Mouse (Mus musculus) lung, postnatal 0 days (tissue): ENCODE data around the gene Acer2. TPM values are rescaled to one million over a fixed set of nuclear protein-coding genes. Genes with fewer than 3 reads are reported as not detected.

Source experiments
- ATAC-seq: fragments of 200-750 bp; cut with Nextera tagmentation; 2 replicates; pipeline ENCODE4 v1.8.0; 2017; ENCODE audit warnings: moderate library complexity
- DNase-seq: peaks from one replicate; pipeline ENCODE4 v3.0.0-alpha.2; 2016; ENCODE audit warnings: low spot score
- H3K27ac ChIP-seq: fragments of 300-500 bp; sonication (generic); 2 replicates; pipeline ENCODE4 v1.5.1; 2014; ENCODE audit warnings: antibody characterized with exemption, mild to moderate bottlenecking, low read length, mixed read lengths
- H3K27me3 ChIP-seq: fragments of 300-500 bp; sonication (generic); replicated peaks from 2 replicates; pipeline ENCODE4 v1.6.1; 2014; ENCODE audit warnings: low read length, mixed read lengths; ENCODE audit not compliant: insufficient read depth
- H3K36me3 ChIP-seq: fragments of 300-500 bp; sonication (generic); 2 replicates; pipeline ENCODE4 v1.6.1; 2014; ENCODE audit warnings: low read length, mixed read lengths; ENCODE audit not compliant: insufficient read depth
- H3K4me1 ChIP-seq: fragments of 300-500 bp; sonication (generic); 2 replicates; pipeline ENCODE4 v1.6.1; 2014; ENCODE audit warnings: antibody characterized with exemption, low read depth, low read length, mixed read lengths; ENCODE audit not compliant: insufficient read depth
- H3K4me2 ChIP-seq: fragments of 300-500 bp; sonication (generic); replicated peaks from 2 replicates; pipeline ENCODE4 v1.6.1; 2014; ENCODE audit warnings: low read depth, mild to moderate bottlenecking, low read length, moderate library complexity, mixed read lengths
- H3K4me3 ChIP-seq: fragments of 300-500 bp; sonication (generic); 2 replicates; pipeline ENCODE4 v1.5.1; 2014; ENCODE audit warnings: low read depth, low read length
- H3K9ac ChIP-seq: fragments of 300-500 bp; sonication (generic); replicated peaks from 2 replicates; pipeline ENCODE4 v1.6.1; 2014; ENCODE audit warnings: low read depth, mild to moderate bottlenecking
- H3K9me3 ChIP-seq: fragments of 300-500 bp; sonication (generic); 2 replicates; pipeline ENCODE4 v1.6.1; 2016; ENCODE audit warnings: low read length, mixed read lengths
- CTCF ChIP-seq: IDR thresholded peaks from 2 replicates; pipeline ENCODE4 v1.5.1; 2016; ENCODE audit warnings: antibody characterized with exemption, mild to moderate bottlenecking
- EP300 ChIP-seq: IDR thresholded peaks from 2 replicates; pipeline ENCODE4 v1.6.1; 2016; ENCODE audit warnings: antibody characterized with exemption, mild to moderate bottlenecking, control low read depth
- WGBS: fragments of 180-500 bp; shearing (Covaris S2); extraction: QIAGEN DNeasy Blood & Tissue Kit; methylation state at CpG from one replicate; pipeline ENCODE4 v1.1.7; 2014; 5-methylcytosine and 5-hydroxymethylcytosine counted together
- polyA plus RNA-seq: library from polyadenylated mRNA; unstranded; fragments of >200 nt; fragmentation: Nextera tagmentation; extraction: Ambion mirVana; gene quantifications from 2 replicates; pipeline ENCODE4 v1.2.1, GENCODE M21; 2015

The Acer2 gene
- polyA plus RNA-seq, 1 experiment from 2014 or later, result 92.9 TPM

DNA sequence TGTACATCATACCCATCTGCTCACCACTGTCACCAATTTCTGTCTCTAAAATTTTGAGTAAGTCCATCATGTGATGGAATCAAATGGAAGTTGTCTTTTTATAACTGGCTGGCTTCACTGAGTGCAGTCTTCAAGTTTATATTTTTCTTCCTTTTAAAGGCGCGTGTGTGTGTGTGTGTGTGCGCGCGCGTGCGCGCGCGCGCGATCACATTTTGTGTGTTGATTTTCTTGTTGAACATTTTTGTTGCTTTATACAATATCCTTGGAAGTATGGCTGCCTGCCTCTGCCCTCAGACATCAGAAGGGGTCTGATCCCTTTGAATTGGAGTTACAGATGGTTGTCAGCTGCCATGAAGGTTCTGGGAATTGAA, 16.1 kb upstream of the Acer2 start:
- Histone ChIP-seq H3K4me2 (peak overlapping the region; percentile 78), H3K36me3 (peaks cover 4% of the 10 kb centered on the region), H3K4me3 (peak overlapping the region; percentile 94), H3K27ac (peak overlapping the region; percentile 97; the same call in 1 of the 2 replicates), H3K9ac (peak overlapping the region; percentile 99), H3K9me3 (no peaks in the 10 kb centered on the region), H3K4me1 (peaks cover 6% of the 10 kb centered on the region; the same call in 1 of the 2 replicates), H3K27me3 (no peaks in the 10 kb centered on the region)
- DNase-seq (no peak), ATAC-seq (no peak)
- TF ChIP-seq CTCF, result no peak
- no peak for TF ChIP-seq EP300
- WGBS, result 51% methylated on average over 12 of the region's 12 CpGs

- Histone ChIP-seq H3K4me3 (no peak overlapping the region), H3K9me3 (no peaks in the 10 kb centered on the region), H3K9ac (no peak overlapping the region), H3K27ac (no peak overlapping the region), H3K4me1 (no peaks in the 10 kb centered on the region), H3K36me3 (no peaks in the 10 kb centered on the region), H3K4me2 (no peak overlapping the region), H3K27me3 (no peaks in the 10 kb centered on the region)
- DNase-seq (no peak), ATAC-seq (no peak)
- 74% methylated on average over 5 of the region's 5 CpGs for WGBS
- TF ChIP-seq CTCF (no peak), EP300 (no peak)
Measured at GRCm38 (mm10) chr4:86864087-86864486, 10.1 kb upstream of the Acer2 start.

- ATAC-seq, result no peak
- no peaks in the 10 kb centered on the region for H3K4me1 ChIP-seq
Measured at GRCm38 (mm10) chr4:86871988-86872387, 2.2 kb upstream of the Acer2 start.

DNA sequence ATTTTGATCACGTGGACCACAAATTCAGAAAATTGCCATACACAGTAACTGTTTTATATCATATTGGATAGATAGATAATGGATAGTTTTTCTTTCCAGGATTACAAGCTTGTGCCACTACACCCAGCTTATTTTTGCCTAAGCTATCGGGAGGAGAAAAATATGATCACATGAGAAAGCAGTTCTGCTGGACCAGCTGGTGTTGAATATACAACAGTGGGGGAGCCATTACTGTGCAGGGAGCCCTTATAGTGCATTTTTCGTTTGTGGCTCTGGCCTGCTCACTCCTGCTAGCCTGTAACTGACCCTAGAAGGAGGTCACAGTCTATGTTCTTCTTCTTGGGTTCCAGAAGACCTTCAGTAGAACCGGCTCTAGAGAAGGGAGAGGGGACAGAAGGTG, 1.1 kb upstream of the Acer2 start:
- Histone ChIP-seq H3K9me3 (no peaks in the 10 kb centered on the region), H3K27ac (no peak overlapping the region), H3K9ac (no peak overlapping the region), H3K4me3 (no peak overlapping the region), H3K27me3 (no peaks in the 10 kb centered on the region), H3K4me2 (no peak overlapping the region), H3K36me3 (no peaks in the 10 kb centered on the region), H3K4me1 (no peaks in the 10 kb centered on the region)
- ATAC-seq (no peak), DNase-seq (no peak)
- 50% methylated on average over 4 of the region's 4 CpGs for WGBS
- TF ChIP-seq EP300 (no peak), CTCF (no peak)

More at GRCm38 (mm10) chr4:86871988-86872387, 2.2 kb upstream of the Acer2 start:
- Histone ChIP-seq H3K27me3 (no peaks in the 10 kb centered on the region), H3K9ac (no peak overlapping the region), H3K27ac (no peak overlapping the region), H3K36me3 (no peaks in the 10 kb centered on the region), H3K4me2 (no peak overlapping the region), H3K9me3 (no peaks in the 10 kb centered on the region), H3K4me3 (no peak overlapping the region)
- DNase-seq, result no peak
- no peak for TF ChIP-seq CTCF
- TF ChIP-seq EP300, result no peak

DNA sequence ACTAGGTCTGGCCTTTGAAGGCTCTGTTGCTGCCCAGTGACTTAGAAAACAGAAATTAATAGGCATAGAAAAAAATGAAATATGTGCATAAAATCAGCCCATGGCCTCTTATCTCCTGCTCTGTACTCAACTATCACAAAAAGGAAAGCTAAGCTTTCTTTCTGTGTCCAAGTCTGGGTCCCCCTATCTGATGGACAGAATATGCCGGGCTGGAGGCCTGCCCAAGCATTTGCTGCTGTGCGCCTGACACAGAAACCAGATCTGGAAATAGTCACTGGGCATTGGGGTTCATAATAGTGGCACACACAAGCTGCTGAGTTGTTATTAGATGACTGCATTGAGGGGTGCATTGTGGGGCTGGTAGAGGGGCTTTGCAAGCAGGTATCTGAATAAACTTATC, 5.3 kb downstream of the Acer2 start:
- Histone ChIP-seq H3K4me3 (no peak overlapping the region), H3K36me3 (no peaks in the 10 kb centered on the region), H3K9ac (no peak overlapping the region), H3K9me3 (no peaks in the 10 kb centered on the region), H3K27ac (no peak overlapping the region), H3K4me2 (no peak overlapping the region), H3K4me1 (no peaks in the 10 kb centered on the region; the same call in 1 of the 2 replicates), H3K27me3 (no peaks in the 10 kb centered on the region)
- no peak for ATAC-seq
- no peak for DNase-seq
- WGBS, result 89% methylated on average over 2 of the region's 2 CpGs
- no peak for TF ChIP-seq CTCF
- no peak for TF ChIP-seq EP300

DNA sequence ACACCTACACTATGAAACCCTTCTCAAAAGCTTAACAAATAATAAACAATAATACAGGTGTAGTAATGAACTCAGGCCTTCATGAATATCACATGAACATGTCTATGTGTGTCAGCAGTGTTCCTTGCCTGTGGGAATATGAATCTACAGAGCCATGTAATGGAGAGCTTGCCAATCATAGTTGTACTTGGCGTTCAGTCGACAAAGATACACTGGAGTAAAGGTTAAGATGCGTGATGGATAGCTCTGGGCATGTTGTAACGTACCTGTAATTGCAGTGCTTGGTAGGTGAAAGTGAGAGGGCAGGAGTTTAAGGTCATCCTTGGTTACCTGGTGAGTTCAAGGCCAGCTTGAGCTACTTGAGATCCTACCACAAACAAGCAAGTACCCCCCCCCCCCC, 7.0 kb downstream of the Acer2 start:
- Histone ChIP-seq H3K9ac (no peak overlapping the region), H3K27ac (no peak overlapping the region), H3K4me3 (no peak overlapping the region), H3K9me3 (no peaks in the 10 kb centered on the region), H3K27me3 (no peaks in the 10 kb centered on the region), H3K4me1 (no peaks in the 10 kb centered on the region; the same call in 1 of the 2 replicates), H3K4me2 (no peak overlapping the region), H3K36me3 (no peaks in the 10 kb centered on the region)
- 84% methylated on average over 4 of the region's 4 CpGs for WGBS
- ATAC-seq, result no peak
- TF ChIP-seq CTCF, result no peak
- TF ChIP-seq EP300, result no peak
- DNase-seq, result no peak

GRCm38 (mm10) chr4:86882413-86882812, 8.2 kb downstream of the Acer2 start:
- Histone ChIP-seq H3K9ac (no peak overlapping the region), H3K27ac (no peak overlapping the region), H3K36me3 (no peaks in the 10 kb centered on the region), H3K27me3 (no peaks in the 10 kb centered on the region), H3K4me2 (no peak overlapping the region), H3K4me1 (peaks cover 5% of the 10 kb centered on the region; the same call in 1 of the 2 replicates), H3K4me3 (no peak overlapping the region), H3K9me3 (no peaks in the 10 kb centered on the region)
- ATAC-seq, result no peak
- 26% methylated on average over 2 of the region's 2 CpGs for WGBS
- TF ChIP-seq EP300 (peak; percentile 54; the same call in 1 of the 2 replicates), CTCF (no peak)
- no peak for DNase-seq
